Mouse (Mus musculus) liver, adult 2 months (tissue): ENCODE results near the gene Asb12.

Source experiments
- CTCF ChIP-seq: fragments of 200-500 bp; IDR thresholded peaks from 2 replicates; pipeline ENCODE4 v1.5.1; 2011; ENCODE audit warnings: low read depth, low read length, control low read depth
- POLR2A ChIP-seq: fragments of 200-500 bp; IDR thresholded peaks from 2 replicates; pipeline ENCODE4 v1.6.1; 2011; ENCODE audit warnings: low read length, control low read depth; ENCODE audit not compliant: insufficient read depth; ENCODE audit errors: extremely low read depth

DNA sequence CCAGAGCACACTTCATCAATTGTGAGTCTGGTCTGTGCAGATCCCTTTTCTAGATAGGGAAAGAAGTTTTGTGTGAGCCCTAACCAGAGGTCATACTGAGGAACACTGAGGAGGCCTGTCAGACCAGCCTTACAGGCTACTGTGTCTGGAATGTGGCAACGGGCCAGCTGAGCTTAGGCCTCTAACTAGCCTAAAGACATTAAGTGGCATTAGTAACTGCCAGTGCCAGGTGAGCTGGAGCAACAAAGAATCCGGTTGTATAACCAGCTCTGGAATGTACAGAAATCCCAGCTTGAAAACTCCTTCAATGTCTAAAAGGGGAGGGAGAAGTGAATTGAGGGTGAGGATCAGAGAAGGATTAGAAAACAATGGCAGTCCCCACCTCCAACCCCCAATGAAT, 111.9 kb downstream of the Asb12 start:
- TF ChIP-seq CTCF (no peak), POLR2A (no peak)
